ENCODE assay signal across 13 mouse cellular contexts in the genomic region with DNA sequence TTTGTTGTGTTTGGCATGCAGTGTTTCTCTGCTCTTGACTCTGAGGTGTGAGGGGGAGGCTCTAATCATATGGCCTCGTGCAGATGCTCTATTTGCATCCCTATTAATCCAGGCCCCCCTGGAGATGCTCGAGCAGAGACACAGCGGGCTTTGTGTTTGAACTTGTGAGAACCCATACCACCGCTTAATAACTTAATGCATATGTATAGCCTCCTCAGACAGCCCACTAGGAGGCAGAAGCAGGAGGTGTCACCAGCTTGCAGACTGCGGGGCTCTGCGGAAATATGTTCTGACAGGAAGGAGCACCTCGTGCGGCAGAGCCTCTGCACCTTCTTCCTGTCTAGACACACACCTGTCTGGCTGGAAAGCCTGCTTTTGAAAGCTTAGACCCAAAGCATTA.
A peak's percentile ranks its signal among the peaks of the same experiment; 100 is the strongest.
DNase-seq lines count a peak whose midpoint lies in the region; ATAC-seq and TF ChIP-seq lines count a peak whose summit lies in the region.
"Had no signal": no experiment of that assay in that cellular context is flagged by ENCODE, and none has a peak within 500 bp of the region (broad histone marks: within the 10 kb centered on the region; RNA-seq: fewer than 3 reads in every experiment).

No protein-coding gene starts in this region.

- WGBS in heart, embryonic 11.5 days (ENCODE audit: insufficient replicate concordance), result 5% methylated on average over 8 of the region's 8 CpGs
- WGBS in heart, adult 2 months, result 7% methylated on average over 8 of the region's 8 CpGs
- WGBS in hindbrain, embryonic 13.5 days, result 6% methylated on average over 8 of the region's 8 CpGs
- 1% methylated on average over 8 of the region's 8 CpGs for WGBS in midbrain, embryonic 16.5 days
- 9% methylated on average over 8 of the region's 8 CpGs for WGBS in stomach, postnatal 0 days

- H3K9ac ChIP-seq in heart, embryonic 11.5 days (ENCODE audit: low read depth, low read length), result no peak overlapping the region
- no peak overlapping the region for H3K9ac ChIP-seq in heart, adult 2 months (ENCODE audit: low read depth, low read length)
- no peak overlapping the region for H3K9ac ChIP-seq in hindbrain, embryonic 13.5 days
- H3K9ac ChIP-seq in midbrain, embryonic 16.5 days (ENCODE audit: low read depth, low read length), result no peak overlapping the region
- no peak overlapping the region for H3K9ac ChIP-seq in stomach, postnatal 0 days (ENCODE audit: low read length)
- H3K9ac ChIP-seq: liver, embryonic 12.5 days had no signal

- H3K79me2 ChIP-seq in heart, adult 2 months (replicated peaks; ENCODE audit: control insufficient read depth, insufficient read depth, low read length), result no peaks in the 10 kb centered on the region

- H3K36me3 ChIP-seq in heart, embryonic 11.5 days (ENCODE audit: control insufficient read depth, insufficient read depth, low read length), result no peaks in the 10 kb centered on the region
- no peaks in the 10 kb centered on the region for H3K36me3 ChIP-seq in heart, adult 2 months (ENCODE audit: control insufficient read depth, insufficient read depth, low read length)
- H3K36me3 ChIP-seq in hindbrain, embryonic 13.5 days, result no peaks in the 10 kb centered on the region
- no peaks in the 10 kb centered on the region for H3K36me3 ChIP-seq in midbrain, embryonic 16.5 days (ENCODE audit: control insufficient read depth, insufficient read depth, low read length)
- no peaks in the 10 kb centered on the region for H3K36me3 ChIP-seq in stomach, postnatal 0 days (ENCODE audit: control insufficient read depth, insufficient read depth, low read length)
- H3K36me3 ChIP-seq: liver, embryonic 12.5 days had no signal

- no peaks in the 10 kb centered on the region for H3K9me3 ChIP-seq in heart, embryonic 11.5 days (replicated peaks; ENCODE audit: control insufficient read depth, low read length)
- H3K9me3 ChIP-seq in hindbrain, embryonic 13.5 days, result no peaks in the 10 kb centered on the region
- no peaks in the 10 kb centered on the region for H3K9me3 ChIP-seq in midbrain, embryonic 16.5 days (replicated peaks; ENCODE audit: control insufficient read depth, low read length, poor library complexity, severe bottlenecking)
- H3K9me3 ChIP-seq in stomach, postnatal 0 days (ENCODE audit: control insufficient read depth, low read length), result no peaks in the 10 kb centered on the region
- H3K9me3 ChIP-seq: liver, embryonic 12.5 days had no signal

- peak overlapping the region; percentile 47 for H3K4me2 ChIP-seq in heart, embryonic 11.5 days
- peak overlapping the region; percentile 8; the same call in 1 of the 2 replicates for H3K4me2 ChIP-seq in hindbrain, embryonic 13.5 days
- H3K4me2 ChIP-seq in midbrain, embryonic 16.5 days (ENCODE audit: low read length), result peak overlapping the region; percentile 26
- H3K4me2 ChIP-seq in stomach, postnatal 0 days (replicated peaks; ENCODE audit: low read depth), result no peak overlapping the region
- H3K4me2 ChIP-seq: liver, embryonic 12.5 days had no signal

- TF ChIP-seq EP300 in heart, adult 2 months (IDR thresholded peaks at IDR 0.05; ENCODE audit: insufficient read depth, low read depth, low read length), result no peak
- TF ChIP-seq EP300 in stomach, postnatal 0 days (optimal IDR thresholded peaks at IDR 0.05), result no peak

- peaks cover 15% of the 10 kb centered on the region for H3K27me3 ChIP-seq in heart, embryonic 11.5 days (ENCODE audit: control insufficient read depth, insufficient read depth, low read length)
- no peaks in the 10 kb centered on the region for H3K27me3 ChIP-seq in heart, adult 2 months (ENCODE audit: control insufficient read depth, insufficient read depth, low read length)
- H3K27me3 ChIP-seq in hindbrain, embryonic 13.5 days, result peaks cover 18% of the 10 kb centered on the region
- H3K27me3 ChIP-seq in midbrain, embryonic 16.5 days (ENCODE audit: control insufficient read depth, insufficient read depth, low read depth, low read length), result no peaks in the 10 kb centered on the region
- no peaks in the 10 kb centered on the region for H3K27me3 ChIP-seq in stomach, postnatal 0 days (ENCODE audit: control insufficient read depth, insufficient read depth, low read length)

- intact Hi-C loops in heart, adult 2 months (cut with DNase I), result no loop called here
- intact Hi-C loops in gastrocnemius, postnatal 14 days (cut with DNase I; ENCODE audit: low total_unique reads), result no loop called here

- no peak for TF ChIP-seq CTCF in heart, adult 2 months (IDR thresholded peaks at IDR 0.05)
- no peak; the same call in 1 of the 2 replicates for TF ChIP-seq CTCF in stomach, postnatal 0 days (IDR thresholded peaks at IDR 0.05; ENCODE audit: low read depth)

- H3K4me1 ChIP-seq in heart, embryonic 11.5 days (ENCODE audit: control insufficient read depth, insufficient read depth, low read length), result no peaks in the 10 kb centered on the region; the same call in 1 of the 2 replicates
- H3K4me1 ChIP-seq in heart, adult 2 months (ENCODE audit: control insufficient read depth, insufficient read depth, low read length), result no peaks in the 10 kb centered on the region
- peaks cover 13% of the 10 kb centered on the region for H3K4me1 ChIP-seq in hindbrain, embryonic 13.5 days (replicated peaks)
- peaks cover 5% of the 10 kb centered on the region; the same call in 1 of the 2 replicates for H3K4me1 ChIP-seq in midbrain, embryonic 16.5 days (ENCODE audit: control insufficient read depth, insufficient read depth, low read length)
- H3K4me1 ChIP-seq in stomach, postnatal 0 days (replicated peaks; ENCODE audit: control insufficient read depth, insufficient read depth), result no peaks in the 10 kb centered on the region
- H3K4me1 ChIP-seq: liver, embryonic 12.5 days had no signal

- ATAC-seq in heart, embryonic 11.5 days (replicated peaks; ENCODE audit: insufficient number of reproducible peaks, low FRiP score, low TSS enrichment), result no peak
- peak; percentile 49; the same call in 1 of the 2 replicates for ATAC-seq in hindbrain, embryonic 13.5 days (ENCODE audit: low FRiP score)
- ATAC-seq in midbrain, embryonic 16.5 days, result 0 out of 2 replicates have a peak, but pooled peaks have one; percentile 62
- ATAC-seq in stomach, postnatal 0 days (ENCODE audit: low FRiP score, low TSS enrichment), result no peak
- ATAC-seq: activated CD4-positive, CD25-positive, alpha-beta regulatory T cell, adult 4 months; liver, embryonic 12.5 days had no signal

- H3K4me3 ChIP-seq in heart, embryonic 11.5 days (ENCODE audit: low read depth, low read length), result no peak overlapping the region
- H3K4me3 ChIP-seq in heart, adult 2 months, result no peak overlapping the region
- H3K4me3 ChIP-seq in hindbrain, embryonic 13.5 days, result no peak overlapping the region
- no peak overlapping the region for H3K4me3 ChIP-seq in midbrain, embryonic 16.5 days (ENCODE audit: low read depth, low read length)
- no peak overlapping the region for H3K4me3 ChIP-seq in stomach, postnatal 0 days (ENCODE audit: low read depth, low read length)
- H3K4me3 ChIP-seq: liver, embryonic 12.5 days had no signal

- no peak for TF ChIP-seq POLR2A in heart, adult 2 months (IDR thresholded peaks at IDR 0.05; ENCODE audit: insufficient read depth, low read depth, low read length)

- no peak for DNase-seq in heart, adult 2 months
- DNase-seq in retina, postnatal 1 day, result peak; percentile 17
- no peak for DNase-seq in retina, embryonic 14.5 days (ENCODE audit: low spot score)
- DNase-seq in gastrocnemius, postnatal 14 days, result no peak
- no peak for DNase-seq in stomach, postnatal 0 days (ENCODE audit: low spot score)
- DNase-seq: kidney, adult 18-20 months; kidney, postnatal 36 days; lung, postnatal 14 days had no signal

- no peak overlapping the region for H3K27ac ChIP-seq in heart, embryonic 11.5 days (ENCODE audit: low read depth, low read length)
- H3K27ac ChIP-seq in heart, adult 2 months, result no peak overlapping the region
- no peak overlapping the region for H3K27ac ChIP-seq in hindbrain, embryonic 13.5 days
- H3K27ac ChIP-seq in midbrain, embryonic 16.5 days (ENCODE audit: low read length), result no peak overlapping the region
- H3K27ac ChIP-seq in stomach, postnatal 0 days (replicated peaks), result no peak overlapping the region
- H3K27ac ChIP-seq: liver, embryonic 12.5 days had no signal

Comparison
In these comparisons a context has a peak if more than half of its experiments do, and no peak if none do; other contexts are left out.
1. ATAC-seq: peak in hindbrain, embryonic 13.5 days (single experiment) and midbrain, embryonic 16.5 days (single experiment); none in heart, embryonic 11.5 days (single experiment) and stomach, postnatal 0 days (single experiment).